Mouse (Mus musculus) liver, embryonic 14.5 days (tissue): ENCODE measurements around the gene 2300002M23Rik. TPM values are rescaled to one million over a fixed set of nuclear protein-coding genes. Genes with fewer than 3 reads are reported as not detected.
A peak's percentile ranks its signal among the peaks of the same experiment; 100 is the strongest.

Source experiments
- ATAC-seq: fragments of 200-750 bp; cut with Nextera tagmentation; 2 replicates; pipeline ENCODE4 v1.8.0; 2017; ENCODE audit warnings: moderate number of reproducible peaks, mild to moderate bottlenecking, moderate library complexity; ENCODE audit not compliant: insufficient read depth
- DNase-seq, 3 experiments: peaks; one replicate each; pipeline ENCODE4 v3.0.0-alpha.2; 2012 to 2013; ENCODE audit warnings: low read depth in 3 of 3, low spot score in 3 of 3
- H3K27ac ChIP-seq: fragments of 300-500 bp; sonication (generic); 2 replicates; pipeline ENCODE4 v1.5.1; 2014; ENCODE audit warnings: moderate library complexity, mild to moderate bottlenecking, control low read depth, inconsistent platforms
- H3K27me3 ChIP-seq: fragments of 300-500 bp; sonication (generic); 2 replicates; pipeline ENCODE4 v1.6.1; 2014; ENCODE audit warnings: mild to moderate bottlenecking, low read length, moderate library complexity; ENCODE audit not compliant: control insufficient read depth, insufficient read depth
- H3K36me3 ChIP-seq: fragments of 300-500 bp; sonication (generic); replicated peaks from 2 replicates; pipeline ENCODE4 v1.6.1; 2014; ENCODE audit warnings: low read depth; ENCODE audit not compliant: control insufficient read depth, insufficient read depth
- H3K4me1 ChIP-seq, 2 experiments: fragments of 200-500 bp in 1 of 2; fragments of 300-500 bp in 1 of 2; sonication (generic) in 1 of 2; replicated peaks; 2 replicates each; pipeline ENCODE4 v1.6.1; 2012 to 2014; ENCODE audit warnings: antibody characterized with exemption in 1 of 2, inconsistent platforms in 1 of 2, low read length in 1 of 2; ENCODE audit not compliant: control insufficient read depth in 2 of 2, insufficient read depth in 2 of 2
- H3K4me2 ChIP-seq: fragments of 300-500 bp; sonication (generic); 2 replicates; pipeline ENCODE4 v1.6.1; 2014; ENCODE audit warnings: low read depth, mild to moderate bottlenecking, control low read depth, moderate library complexity
- H3K4me3 ChIP-seq, 2 experiments: fragments of 200-500 bp in 1 of 2; fragments of 300-500 bp in 1 of 2; sonication (generic) in 1 of 2; 2 replicates each; pipeline ENCODE4 v1.5.1; 2012 to 2014; ENCODE audit warnings: low read depth in 2 of 2, low read length in 2 of 2, mild to moderate bottlenecking in 2 of 2, control low read depth in 1 of 2, inconsistent platforms in 1 of 2, moderate library complexity in 1 of 2; ENCODE audit not compliant: insufficient read depth in 1 of 2
- H3K9ac ChIP-seq: fragments of 300-500 bp; sonication (generic); replicated peaks from 2 replicates; pipeline ENCODE4 v1.6.1; 2014; ENCODE audit warnings: mild to moderate bottlenecking, control low read depth, moderate library complexity
- H3K9me3 ChIP-seq: fragments of 300-500 bp; sonication (generic); 2 replicates; pipeline ENCODE4 v1.6.1; 2016; ENCODE audit warnings: low read length, mixed read lengths; ENCODE audit not compliant: control insufficient read depth
- CTCF ChIP-seq: IDR thresholded peaks from 2 replicates; pipeline ENCODE4 v1.5.1; 2016; ENCODE audit warnings: antibody characterized with exemption, low read depth, control low read depth
- EP300 ChIP-seq: IDR thresholded peaks from 2 replicates; pipeline ENCODE4 v1.6.1; 2016; ENCODE audit warnings: antibody characterized with exemption, low read depth
- WGBS: fragments of 180-500 bp; shearing (Covaris S2); extraction: QIAGEN DNeasy Blood & Tissue Kit; methylation state at CpG from one replicate; pipeline ENCODE4 v1.1.7; 2014; ENCODE audit not compliant: insufficient replicate concordance; 5-methylcytosine and 5-hydroxymethylcytosine counted together
- polyA plus RNA-seq, 2 experiments: library from polyadenylated mRNA; depleted of rRNA in 1 of 2; stranded (reverse) in 1 of 2; unstranded in 1 of 2; fragments of >200 nt; fragmentation: Nextera tagmentation in 1 of 2; extraction: Ambion mirVana in 1 of 2; gene quantifications; 2 replicates each; pipeline versions ENCODE4 v1.2.1 to v1.2.3; 2012 to 2014

2300002M23Rik gene
- polyA plus RNA-seq, 2 experiments = not detected

DNA sequence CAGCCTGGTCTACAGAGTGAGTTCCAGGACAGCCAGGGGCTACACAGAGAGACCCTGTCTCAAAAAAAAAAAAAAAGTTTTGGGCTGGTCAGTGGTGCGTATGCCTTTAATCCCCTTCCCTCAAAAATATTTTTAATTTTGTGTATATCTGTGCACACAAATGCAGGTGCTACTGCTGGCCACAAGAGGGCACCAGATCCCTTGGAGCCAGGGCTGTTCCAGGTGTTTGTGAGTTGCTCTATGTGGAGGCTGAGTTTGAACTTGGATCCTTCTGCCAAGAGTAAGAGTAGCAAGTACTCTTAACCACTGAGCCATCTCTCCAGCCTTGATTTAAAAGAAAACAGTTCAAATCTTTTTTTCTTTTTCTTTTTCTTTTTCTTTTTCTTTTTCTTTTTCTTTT lies 15.7 kb downstream of the 2300002M23Rik start:
- Histone ChIP-seq H3K4me3 (no peak overlapping the region), H3K27me3 (no peaks in the 10 kb centered on the region), H3K36me3 (no peaks in the 10 kb centered on the region), H3K27ac (no peak overlapping the region), H3K9me3 (no peaks in the 10 kb centered on the region; the same call in 1 of the 2 replicates), H3K9ac (no peak overlapping the region), H3K4me2 (no peak overlapping the region), H3K4me1 (no peaks in the 10 kb centered on the region)
- no peak for ATAC-seq
- DNase-seq = no peak
- peak; percentile 80 for TF ChIP-seq CTCF
- TF ChIP-seq EP300 = no peak
- WGBS = 78% methylated on average over 1 of the region's 1 CpGs

DNA sequence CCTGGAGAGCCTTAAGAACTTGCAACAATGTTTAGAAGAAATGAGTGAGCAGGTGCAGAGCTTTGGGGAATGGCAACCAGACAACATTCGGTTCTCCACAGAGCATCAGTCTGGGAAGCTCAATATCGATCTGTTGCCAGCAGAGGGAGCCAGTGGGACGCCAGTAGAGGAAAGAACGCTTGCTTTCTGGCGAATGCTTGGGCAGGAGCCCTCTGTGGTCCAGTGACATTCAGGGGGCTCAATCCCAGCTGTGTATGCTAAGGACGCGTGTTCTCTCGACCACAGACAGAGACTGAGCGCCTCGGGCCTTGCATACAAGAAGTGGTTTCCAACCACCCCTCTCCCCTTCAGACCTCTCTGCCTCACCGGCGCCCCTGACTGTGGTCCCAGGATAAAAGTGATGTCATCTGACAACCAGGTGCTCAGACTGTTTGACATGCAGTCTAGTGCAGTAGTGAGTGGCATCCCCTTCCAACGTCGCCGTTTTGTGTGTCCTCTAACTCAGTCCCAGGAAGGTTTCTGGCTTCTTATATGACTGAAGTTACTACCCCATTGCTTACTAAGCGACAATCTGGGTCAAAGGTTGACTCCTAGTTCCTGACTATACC lies 17.2 kb downstream of the 2300002M23Rik start:
- Histone ChIP-seq H3K9me3 (no peaks in the 10 kb centered on the region; the same call in 1 of the 2 replicates), H3K4me3 (no peak overlapping the region), H3K36me3 (no peaks in the 10 kb centered on the region), H3K4me1 (no peaks in the 10 kb centered on the region), H3K4me2 (no peak overlapping the region), H3K27ac (no peak overlapping the region), H3K9ac (no peak overlapping the region), H3K27me3 (no peaks in the 10 kb centered on the region)
- TF ChIP-seq CTCF (peak; percentile 87), EP300 (no peak)
- ATAC-seq (no peak), DNase-seq (peak; percentile 12 to 27 (median 12))
- 14% methylated on average over 16 of the region's 16 CpGs for WGBS

- DNase-seq (no peak), ATAC-seq (no peak)
- Histone ChIP-seq H3K27me3 (no peaks in the 10 kb centered on the region), H3K27ac (no peak overlapping the region), H3K4me2 (no peak overlapping the region), H3K9ac (no peak overlapping the region), H3K4me3 (no peak overlapping the region), H3K9me3 (no peaks in the 10 kb centered on the region; the same call in 1 of the 2 replicates), H3K36me3 (no peaks in the 10 kb centered on the region), H3K4me1 (no peaks in the 10 kb centered on the region)
- TF ChIP-seq CTCF = peak; percentile 20; the same call in 1 of the 2 replicates
- no peak for TF ChIP-seq EP300
- WGBS = 37% methylated on average over 1 of the region's 1 CpGs
These were observed 20.0 kb downstream of the 2300002M23Rik start for GRCm38 (mm10) chr17:35587291-35587690.

DNA sequence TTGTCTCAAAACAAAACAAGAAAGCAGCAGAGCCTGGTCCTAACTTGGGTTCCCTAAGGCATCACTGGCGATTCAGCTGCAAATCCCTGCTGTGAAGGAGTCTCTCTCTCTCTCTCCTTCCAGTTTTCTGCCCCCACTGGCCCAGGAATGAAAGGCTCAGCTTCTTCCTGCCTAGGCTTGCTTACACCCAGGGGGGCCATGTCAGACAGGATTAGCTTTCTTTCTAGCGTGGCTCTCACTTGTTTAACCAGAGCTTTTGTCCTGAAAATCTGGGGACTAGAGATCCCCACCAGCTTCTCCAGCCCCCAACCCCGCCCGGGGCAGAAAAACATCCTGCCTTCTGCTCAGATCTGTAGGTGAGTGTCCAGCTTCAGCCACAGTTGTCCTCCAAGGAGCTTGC lies 21.1 kb downstream of the 2300002M23Rik start:
- Histone ChIP-seq H3K4me1 (no peaks in the 10 kb centered on the region), H3K27ac (no peak overlapping the region), H3K36me3 (no peaks in the 10 kb centered on the region), H3K27me3 (no peaks in the 10 kb centered on the region), H3K9ac (no peak overlapping the region), H3K4me3 (no peak overlapping the region), H3K4me2 (no peak overlapping the region), H3K9me3 (no peaks in the 10 kb centered on the region; the same call in 1 of the 2 replicates)
- no peak for DNase-seq
- ATAC-seq = no peak
- 33% methylated on average over 4 of the region's 4 CpGs for WGBS
- TF ChIP-seq CTCF = no peak
- TF ChIP-seq EP300 = no peak

DNA sequence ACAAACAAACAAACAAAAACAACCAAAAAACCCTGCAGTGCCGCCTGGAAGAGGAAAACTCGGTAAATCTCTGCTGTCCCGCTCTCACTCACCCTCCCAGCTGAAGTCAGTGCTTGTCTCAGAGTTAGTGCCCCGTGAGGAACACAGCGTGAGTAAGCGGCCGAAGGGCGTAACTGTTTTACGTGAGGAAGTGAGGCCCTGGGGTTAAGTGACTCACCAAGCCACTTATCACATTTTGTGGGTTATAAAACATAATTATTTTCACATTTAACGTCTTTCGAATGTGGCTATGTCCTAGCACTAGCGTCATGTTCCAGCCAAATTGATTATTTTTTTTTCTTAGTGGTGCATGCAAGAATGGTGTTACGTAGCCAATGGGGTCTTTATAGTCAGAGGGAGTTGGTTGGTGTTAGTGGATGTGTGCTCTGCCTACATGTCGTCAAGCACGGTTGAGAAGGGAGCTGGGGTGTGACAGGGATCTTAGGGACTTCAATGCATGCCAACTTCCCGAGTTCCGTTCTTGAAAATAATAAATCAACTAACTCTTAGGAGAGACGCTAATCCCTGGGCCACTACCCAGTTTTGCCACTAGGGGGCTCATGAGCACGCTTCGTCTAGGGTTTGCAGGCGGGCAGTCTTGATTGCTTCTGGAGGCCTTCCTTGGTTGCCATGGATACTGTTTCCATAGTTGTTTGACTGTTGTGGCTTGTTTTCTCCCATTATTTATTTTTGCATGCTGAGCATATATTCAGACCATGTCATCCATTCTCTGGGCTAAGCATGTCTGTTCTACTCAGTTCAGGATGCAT lies 23.4 kb downstream of the 2300002M23Rik start:
- ATAC-seq = no peak
- Histone ChIP-seq H3K4me1 (no peaks in the 10 kb centered on the region), H3K4me3 (no peak overlapping the region), H3K27ac (no peak overlapping the region), H3K9me3 (no peaks in the 10 kb centered on the region; the same call in 1 of the 2 replicates), H3K27me3 (no peaks in the 10 kb centered on the region), H3K4me2 (no peak overlapping the region), H3K9ac (no peak overlapping the region), H3K36me3 (no peaks in the 10 kb centered on the region)
- 39% methylated on average over 21 of the region's 21 CpGs for WGBS
- TF ChIP-seq CTCF (peak; percentile 90), EP300 (no peak)
- DNase-seq = peak; percentile 22 to 37 (median 26)
